Mouse (Mus musculus) adrenal gland, adult 2 months (tissue): ENCODE measurements around the gene Elmo1. TPM values are rescaled to one million over a fixed set of nuclear protein-coding genes. Genes with fewer than 3 reads are reported as not detected.

Source experiments
- DNase-seq: peaks from one replicate; pipeline ENCODE4 v3.0.0; 2021
- polyA plus RNA-seq: library from polyadenylated mRNA; depleted of rRNA; stranded (reverse); fragments of >200 nt; gene quantifications from 2 replicates; pipeline ENCODE4 v1.2.3, GENCODE M21; 2012
- total RNA-seq, 2 experiments: library from RNA; stranded (reverse); gene quantifications; 2 replicates each; pipeline ENCODE4 v1.2.3; 2021

Gene Elmo1
- total and polyA plus RNA-seq, 3 experiments: 9.6 to 16.7 (median 15.2) TPM

- DNase-seq: no peak
These were observed 179.8 kb downstream of the Elmo1 start for GRCm38 (mm10) chr13:20270148-20270547.

DNA sequence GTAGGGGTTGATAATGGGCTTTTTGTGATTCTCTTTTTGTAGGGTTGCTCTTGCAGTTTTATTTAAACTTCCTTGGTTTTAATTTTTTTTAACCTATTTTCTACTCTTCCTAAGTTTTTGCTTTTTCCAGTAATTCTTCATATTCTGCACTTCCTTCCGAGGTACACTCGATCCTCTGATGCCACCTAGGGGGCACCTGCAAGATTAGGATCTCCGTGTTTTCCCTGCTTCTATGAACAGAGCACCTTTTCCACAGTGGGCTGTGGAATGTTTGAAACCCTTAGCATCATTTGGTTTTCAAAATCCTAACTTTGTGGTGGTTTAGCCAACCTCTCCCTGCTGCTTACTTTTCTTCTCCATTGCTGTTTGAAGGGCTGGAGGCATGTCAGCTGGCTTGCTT, 181.4 kb downstream of the Elmo1 start:
- DNase-seq: no peak

GRCm38 (mm10) chr13:20272562-20272961, 182.2 kb downstream of the Elmo1 start:
- peak; percentile 30 for DNase-seq

- no peak for DNase-seq
These were observed 189.5 kb downstream of the Elmo1 start for GRCm38 (mm10) chr13:20279889-20280288.

DNA sequence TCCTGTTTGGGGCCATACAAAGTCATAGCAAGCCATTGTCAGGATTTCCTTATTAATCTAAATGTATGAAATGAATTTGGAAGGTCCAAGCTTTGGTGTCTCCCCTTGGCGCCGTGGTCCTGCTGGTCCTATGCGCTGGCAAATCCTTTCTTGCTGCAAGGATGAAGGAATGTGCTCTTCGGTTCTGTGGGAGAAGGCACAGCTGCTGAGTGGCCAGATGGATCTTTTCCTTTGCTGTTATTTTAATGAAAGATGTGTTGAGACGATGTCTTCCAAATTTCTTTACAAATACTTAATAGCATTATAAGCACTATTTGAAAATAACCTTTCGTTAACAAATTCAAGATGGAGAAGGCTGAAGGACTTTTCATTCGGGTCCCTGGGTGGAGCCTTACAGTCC, 193.5 kb downstream of the Elmo1 start:
- no peak for DNase-seq

DNA sequence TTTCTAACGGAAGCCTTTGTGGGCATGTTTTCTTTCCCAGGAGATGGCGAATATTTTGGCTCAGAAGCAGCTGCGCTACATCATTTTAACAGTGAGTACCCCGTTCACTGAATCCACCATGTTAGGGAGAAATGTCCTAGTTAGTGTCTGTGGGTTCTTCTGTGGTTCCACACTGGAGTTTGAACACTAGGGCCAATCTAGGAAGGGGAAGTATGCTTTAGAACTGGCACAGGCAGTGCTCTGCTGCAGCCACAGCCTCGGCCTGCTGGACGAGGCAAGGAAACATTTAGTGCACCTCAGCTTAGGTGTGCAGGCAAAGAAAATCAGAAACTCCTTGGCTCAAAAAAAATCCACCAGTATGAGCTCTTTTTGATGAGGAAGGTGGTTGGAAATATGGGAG, 196.3 kb downstream of the Elmo1 start:
- DNase-seq: no peak

GRCm38 (mm10) chr13:20288393-20288792, 198.0 kb downstream of the Elmo1 start:
- no peak for DNase-seq

- peak; percentile 15 for DNase-seq
These were observed 200.0 kb downstream of the Elmo1 start for GRCm38 (mm10) chr13:20290412-20290811.

DNA sequence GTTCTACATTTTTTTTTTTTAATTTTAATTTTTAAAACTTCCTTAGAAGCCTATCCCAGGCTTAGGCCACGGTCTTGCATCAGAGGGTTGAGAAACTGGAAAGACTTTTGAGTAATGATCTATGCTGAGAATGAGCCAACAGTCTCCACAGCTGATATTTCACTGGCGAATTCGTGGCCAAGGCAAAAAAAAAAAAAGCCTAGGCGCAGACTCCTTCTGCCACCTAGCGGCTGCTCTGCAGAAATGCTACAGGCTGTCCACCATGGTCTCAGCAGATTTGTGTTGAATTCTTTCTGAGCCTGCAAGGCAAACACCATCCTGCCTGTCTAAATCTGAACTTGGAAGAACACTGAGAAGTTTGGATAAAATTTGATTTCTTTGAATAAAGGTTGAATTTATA, 202.0 kb downstream of the Elmo1 start:
- peak; percentile 77 for DNase-seq

DNA sequence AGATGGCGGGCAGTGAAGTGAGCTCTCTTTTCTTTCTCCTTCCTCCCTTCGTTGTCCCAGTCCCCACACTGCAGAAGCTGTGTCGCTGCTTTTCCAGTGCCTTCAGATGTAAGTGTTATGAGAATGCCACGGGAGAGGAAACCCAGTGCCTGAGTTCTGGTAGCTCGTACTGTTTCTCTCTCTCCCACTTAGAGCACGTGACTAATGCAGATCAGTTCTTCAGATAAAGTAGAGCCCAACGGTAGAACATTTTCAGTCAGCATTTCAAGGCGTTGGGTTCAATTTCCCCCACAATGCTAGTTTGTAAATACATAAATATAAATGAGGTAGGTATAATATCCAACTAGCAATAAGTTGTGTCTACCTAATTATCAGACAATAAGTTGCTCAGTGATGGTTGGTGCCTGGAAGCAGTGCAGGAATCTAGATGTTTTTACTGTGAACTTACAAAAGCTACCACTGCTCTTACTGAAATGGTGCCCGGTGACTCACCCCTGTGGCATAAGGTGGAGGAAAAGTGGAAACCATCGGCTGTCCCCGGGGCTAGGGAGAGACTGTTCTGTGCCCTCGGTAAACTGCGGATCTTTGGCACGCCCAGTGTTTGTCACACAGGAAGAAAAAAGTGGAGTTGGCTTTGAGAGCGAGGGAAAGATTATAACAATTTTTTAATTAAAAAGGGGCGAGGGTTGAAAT, 205.0 kb downstream of the Elmo1 start:
- DNase-seq: no peak

DNA sequence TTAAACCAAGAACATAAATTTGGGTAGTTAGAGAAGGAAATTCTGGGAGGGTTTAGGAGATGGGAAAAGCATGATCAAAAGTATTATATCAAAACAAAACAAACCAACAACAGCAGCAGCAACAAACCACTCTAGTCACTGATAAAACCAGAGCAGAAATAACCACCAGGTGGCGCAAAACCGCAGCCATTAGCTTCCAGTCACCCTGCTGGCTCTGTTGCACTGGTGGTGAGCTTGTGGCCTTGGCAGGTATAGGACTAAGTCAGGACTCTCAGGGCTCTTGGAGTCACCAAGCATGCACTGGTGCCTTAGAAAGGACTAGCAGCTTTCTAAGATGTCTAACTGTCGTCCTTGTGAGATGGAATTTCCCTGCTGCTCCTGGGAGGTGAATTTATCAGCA, 207.4 kb downstream of the Elmo1 start:
- DNase-seq: peak; percentile 45

DNA sequence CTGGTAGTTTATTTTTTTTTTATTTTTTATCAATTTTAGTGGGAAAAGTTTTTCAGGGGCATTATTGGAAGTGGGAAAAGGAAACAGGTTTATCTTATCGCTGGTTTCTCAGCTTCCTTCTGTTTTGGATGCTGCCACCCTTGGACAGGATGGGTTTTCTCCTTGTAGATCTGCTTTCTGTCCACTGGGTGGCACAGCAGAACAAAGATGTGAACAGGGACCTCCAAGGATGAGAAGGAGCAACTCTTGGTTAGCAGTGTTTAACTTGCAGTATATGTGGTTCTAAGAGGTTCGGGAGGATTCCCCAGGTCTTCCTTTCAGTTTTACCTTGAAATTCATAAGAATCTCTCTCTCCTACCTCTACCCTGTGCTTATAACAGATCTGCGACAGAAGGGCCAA, 209.0 kb downstream of the Elmo1 start:
- DNase-seq: no peak

DNA sequence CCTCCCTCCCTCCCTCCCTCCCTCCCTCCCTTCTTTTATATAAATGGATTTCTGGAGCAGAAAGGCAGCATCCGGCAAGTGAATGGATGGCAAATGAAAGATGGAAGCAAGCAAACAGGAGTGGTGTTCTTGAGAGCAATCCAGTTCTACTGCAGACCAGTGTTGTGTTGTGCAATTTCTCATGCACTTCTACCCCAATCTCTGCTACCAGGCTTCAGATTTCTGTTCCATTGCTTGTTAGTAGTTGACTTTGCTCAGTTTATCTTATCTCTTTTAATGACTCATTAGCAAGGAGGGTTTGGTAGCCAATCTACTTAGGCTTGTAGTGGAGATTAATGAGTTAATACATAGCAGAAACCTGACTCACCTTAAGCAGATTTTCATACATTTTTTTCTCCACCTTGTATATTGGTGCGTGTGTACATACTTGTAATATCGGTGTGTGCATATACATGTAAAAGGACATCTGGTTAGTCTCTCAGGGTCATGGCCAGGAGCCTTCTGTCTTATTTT, 209.7 kb downstream of the Elmo1 start:
- no peak for DNase-seq

- DNase-seq: no peak
These were observed 210.2 kb downstream of the Elmo1 start for GRCm38 (mm10) chr13:20300626-20301025.

GRCm38 (mm10) chr13:20301760-20302159, 211.4 kb downstream of the Elmo1 start:
- no peak for DNase-seq

GRCm38 (mm10) chr13:20305621-20306020, 215.2 kb downstream of the Elmo1 start:
- DNase-seq: no peak

DNA sequence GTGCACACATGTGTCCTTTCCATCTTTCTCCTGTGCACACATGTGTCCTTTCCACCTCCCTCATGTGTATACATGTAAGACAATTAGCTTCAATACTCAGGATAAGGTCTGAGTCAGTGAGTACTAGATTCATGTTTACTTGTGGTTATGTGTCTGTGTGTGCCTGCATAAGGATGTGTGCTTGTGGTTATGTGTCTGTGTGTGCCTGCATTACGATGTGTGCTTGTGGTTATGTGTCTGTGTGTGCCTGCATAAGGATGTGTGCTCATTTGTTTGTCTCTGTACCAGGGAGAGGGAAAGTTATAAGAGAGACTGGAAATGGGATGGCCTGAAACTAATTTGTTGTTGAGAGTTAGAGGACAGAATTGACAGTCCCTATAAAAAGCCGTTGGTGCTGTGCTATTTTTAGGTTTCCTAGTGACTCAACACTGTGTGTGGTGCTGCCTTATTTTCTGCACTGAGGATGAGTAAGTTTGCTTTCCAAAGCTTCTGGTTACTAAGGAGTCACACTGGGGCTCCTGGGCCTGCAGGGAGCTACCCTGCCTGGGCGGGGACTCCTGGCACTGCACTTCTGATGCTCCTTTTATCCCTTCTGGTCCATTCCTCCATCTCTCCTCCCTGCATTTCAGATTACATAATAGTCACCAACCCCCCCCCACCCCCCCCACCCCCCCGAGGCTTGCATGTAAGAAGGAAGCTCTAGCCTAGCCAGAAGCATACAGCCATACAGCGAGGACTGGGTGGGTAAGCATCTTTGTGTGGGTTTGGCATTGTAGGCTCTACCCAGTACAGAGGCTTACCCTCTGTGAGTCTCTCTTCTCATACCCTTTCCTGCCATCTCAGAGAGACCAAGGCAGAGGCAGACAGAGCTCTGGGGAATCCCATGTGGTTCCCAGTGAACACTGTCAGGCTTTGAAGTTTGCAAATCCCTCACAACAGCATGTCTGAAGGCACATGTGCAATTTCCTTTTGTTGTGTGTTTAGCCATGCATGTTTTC, 216.1 kb downstream of the Elmo1 start:
- DNase-seq: peak; percentile 20

DNA sequence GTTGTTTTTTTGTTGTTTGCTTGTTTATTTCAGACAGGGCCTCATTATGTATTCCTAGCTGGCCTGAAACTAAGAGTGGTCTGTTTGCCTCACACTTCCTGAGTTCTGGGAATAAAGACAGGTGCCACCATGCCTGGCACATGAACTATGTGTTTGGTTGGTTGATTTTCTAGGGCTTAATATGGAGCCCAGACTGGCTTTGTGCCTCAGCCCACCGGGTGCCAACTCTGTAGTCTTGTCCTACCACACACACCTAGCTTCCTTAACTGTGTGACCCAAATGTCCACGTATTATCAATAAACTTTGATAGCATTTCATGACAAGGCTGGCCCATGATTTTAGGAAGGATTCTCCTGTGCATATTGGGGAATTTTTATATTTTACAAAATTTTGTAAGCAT, 217.0 kb downstream of the Elmo1 start:
- DNase-seq: no peak

DNA sequence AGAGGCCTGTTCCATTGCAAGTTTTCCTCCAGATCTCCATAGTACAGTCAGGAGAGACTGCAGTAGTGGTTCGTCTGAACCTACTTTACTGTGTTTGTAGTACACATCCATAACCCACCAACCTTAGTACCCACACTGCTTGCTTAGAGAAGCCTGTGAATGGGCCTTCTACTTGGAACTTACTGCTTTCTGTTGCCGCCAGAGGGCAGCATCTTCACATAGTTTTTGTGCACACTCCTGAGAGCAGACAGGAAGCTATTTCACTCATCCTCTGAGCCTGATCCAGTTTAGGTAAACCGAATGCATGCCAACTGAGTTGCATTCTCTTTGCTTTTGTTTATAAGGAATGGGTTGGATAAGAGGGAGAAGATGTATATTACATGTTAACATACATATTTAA, 221.2 kb downstream of the Elmo1 start:
- peak; percentile 66 for DNase-seq

DNA sequence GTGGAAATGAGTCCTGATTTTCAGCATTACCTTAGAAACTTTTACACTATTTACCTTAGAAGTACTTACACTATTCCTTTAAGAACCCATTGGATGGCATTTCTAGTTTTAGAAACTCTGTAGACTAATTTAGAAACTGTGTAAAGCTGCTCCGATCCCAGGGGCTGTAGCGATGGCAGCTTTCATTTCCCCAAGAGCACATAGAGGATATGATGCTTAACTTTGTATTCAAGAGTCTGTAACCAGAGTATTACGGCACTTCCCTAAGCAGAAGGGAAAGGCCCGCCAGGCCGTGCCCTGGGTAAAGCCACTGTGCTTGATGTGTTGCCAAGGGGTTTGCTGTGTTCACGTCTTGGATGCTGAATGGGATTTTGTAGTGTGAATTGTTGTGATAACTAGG, 222.9 kb downstream of the Elmo1 start:
- DNase-seq: no peak

DNA sequence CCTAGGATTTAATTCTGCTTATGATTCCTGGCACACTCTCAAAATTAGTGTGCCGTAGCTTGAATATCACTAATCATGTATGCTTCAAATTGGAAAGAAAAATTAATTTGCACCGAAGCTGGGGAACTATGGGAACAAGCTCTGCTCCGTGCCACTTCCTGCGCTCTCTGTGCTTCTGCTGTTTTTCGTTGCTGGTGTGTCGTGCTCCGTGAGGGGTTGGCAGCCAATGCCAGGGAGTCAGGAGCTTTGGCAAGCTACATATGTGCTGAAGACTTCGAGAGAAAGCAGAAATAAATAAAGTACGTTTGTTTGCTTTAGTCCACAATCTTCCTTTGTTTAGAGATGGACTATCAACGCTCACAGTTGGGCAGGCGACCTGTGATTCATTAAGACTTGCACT, 225.7 kb downstream of the Elmo1 start:
- no peak for DNase-seq

DNA sequence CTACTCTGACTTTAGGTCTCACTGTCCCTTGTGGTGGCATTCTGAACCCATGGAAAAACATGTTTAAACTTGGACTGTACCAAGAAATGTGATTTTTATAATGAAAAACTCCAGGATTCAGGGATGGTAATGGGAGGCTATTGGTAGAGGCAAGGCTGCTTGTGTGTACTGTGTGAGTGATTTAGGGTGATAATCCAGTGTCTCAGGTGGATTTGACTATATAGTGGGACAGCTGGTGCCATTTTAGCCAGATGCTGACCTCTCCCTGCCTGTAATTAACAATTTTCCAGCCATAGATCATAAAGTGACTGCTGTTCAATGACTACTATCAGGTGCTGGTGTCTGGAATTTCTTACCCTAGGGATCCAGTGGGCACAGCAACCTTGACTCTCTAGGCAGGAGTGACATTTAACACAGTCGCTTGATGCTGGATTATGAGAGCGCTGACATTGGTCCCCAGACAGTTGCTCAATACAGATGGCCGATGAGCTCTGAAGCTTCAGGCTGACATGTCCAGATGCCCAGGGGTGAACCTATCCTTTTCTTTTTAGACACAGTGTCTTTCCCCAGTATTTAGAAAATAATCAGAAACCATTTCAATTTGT, 228.3 kb downstream of the Elmo1 start:
- no peak for DNase-seq

DNA sequence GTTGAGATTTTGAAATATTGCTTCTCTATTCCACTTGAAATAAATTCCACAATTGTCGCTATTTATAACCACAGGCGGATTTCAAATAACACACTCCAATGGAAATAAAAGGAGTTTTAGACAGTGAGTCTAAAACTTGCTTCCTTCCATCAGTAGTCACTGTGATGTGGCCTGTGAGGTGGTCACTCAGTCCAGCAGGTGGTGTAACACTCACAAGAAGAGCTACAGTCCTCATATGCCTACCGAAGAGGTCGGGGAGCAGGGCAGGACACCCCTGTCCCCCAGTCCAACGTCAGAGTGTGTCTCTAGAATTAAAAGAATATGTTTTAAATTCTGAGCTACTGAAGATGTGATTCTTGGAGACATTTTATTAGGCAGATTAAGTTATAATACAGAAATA, 229.8 kb downstream of the Elmo1 start:
- DNase-seq: no peak
